Mouse (Mus musculus) yolk sac, embryonic 10.5 days (tissue): ENCODE data around the gene Ccng1.
"Not testable (repeated sequence)": the region's sequence is repeated elsewhere in the genome, so short reads cannot be mapped to it uniquely, and the experiment has no call there.

ENCODE experiments used
- DNase-seq: peaks from one replicate; pipeline ENCODE4 v3.0.0-alpha.2; 2017; ENCODE audit warnings: low spot score

The Ccng1 gene

DNA sequence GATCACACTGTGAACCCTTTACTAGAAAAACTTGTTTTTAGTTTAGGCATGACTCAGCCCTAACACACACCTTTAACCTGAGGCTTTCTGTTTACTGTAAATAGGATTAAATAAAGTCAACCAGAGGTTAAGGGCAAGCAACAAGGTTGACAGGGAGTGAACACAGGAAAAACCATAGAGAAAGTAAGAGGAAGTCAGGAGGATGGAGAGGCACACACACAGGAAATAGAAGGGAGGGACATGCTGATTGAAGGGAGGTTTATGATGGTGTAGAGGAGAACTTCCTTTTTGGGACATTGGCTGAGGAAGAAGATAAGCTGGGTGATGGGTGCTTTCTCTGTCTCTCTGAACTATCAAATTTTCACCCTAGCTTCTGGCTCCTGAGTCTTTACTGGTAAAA lies 36.8 kb downstream of the Ccng1 start:
- no peak for DNase-seq

DNA sequence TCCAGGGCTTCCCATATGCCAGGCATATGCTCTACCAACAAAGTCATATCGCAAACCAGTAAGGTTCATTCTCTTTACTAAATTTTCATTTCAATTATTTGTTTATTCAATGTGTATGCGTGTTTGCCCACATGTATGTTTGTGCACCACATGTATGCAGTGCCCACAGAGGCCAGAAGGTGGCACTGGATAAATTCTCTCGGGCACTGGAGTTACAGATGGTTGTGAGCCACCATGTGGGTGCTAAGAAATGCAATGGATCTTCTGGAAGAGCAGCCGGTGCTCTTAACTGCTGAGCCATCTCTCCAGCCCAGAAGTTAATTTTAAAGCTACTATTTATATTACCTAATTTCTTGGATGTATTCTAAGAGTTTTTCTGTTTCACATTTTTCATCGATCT lies 39.6 kb downstream of the Ccng1 start:
- no peak for DNase-seq

DNA sequence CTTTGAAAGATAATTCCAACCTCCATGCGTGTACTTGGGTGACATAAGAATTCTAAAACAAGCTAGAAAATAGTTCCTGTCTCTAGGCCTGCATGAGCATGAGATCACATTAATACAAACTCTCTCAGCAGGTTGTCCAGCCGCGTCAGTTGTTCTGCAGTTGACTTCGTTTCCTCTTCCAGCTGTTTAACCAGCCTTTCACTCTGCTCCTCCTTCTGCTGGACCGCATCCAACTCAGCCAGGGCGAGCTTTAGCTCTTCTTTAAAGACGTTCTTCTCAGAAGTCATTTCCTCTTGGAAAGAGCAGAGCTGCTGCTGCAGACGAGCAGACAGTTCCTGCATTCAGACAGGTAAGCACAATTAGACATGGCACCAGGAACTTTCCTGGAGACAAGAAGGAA lies 41.3 kb downstream of the Ccng1 start:
- DNase-seq = no peak

DNA sequence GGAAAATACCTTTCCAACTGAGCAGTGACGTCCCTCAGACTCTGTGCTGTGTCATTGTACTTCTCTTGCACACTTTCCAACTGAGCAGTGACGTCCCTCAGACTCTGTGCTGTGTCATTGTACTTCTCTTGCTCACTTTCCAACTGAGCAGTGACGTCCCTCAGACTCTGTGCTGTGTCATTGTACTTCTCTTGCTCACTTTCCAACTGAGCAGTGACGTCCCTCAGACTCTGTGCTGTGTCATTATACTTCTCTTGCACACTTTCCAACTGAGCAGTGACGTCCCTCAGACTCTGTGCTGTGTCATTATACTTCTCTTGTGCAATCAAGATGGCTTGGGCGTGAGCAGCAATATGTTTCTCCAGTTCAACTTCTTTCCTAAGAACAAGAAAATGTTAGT lies 45.2 kb downstream of the Ccng1 start:
- DNase-seq = not testable (repeated sequence)
